Mouse (Mus musculus) kidney, postnatal 14 days (tissue): Measurements from ENCODE around the gene Gdap2.

Source experiments
- DNase-seq: peaks from one replicate; pipeline ENCODE4 v3.0.0; 2022; ENCODE audit warnings: mixed read lengths

Gdap2 gene

GRCm38 (mm10) chr3:100162315-100163105 lies at the start of gene Gdap2, which contains the start of gene Wdr3:
Gene Gdap2 (plus strand): TSS chr3:100162381.
Gene Wdr3 (minus strand): TSS chr3:100162407.
- DNase-seq, result peak; percentile 95

GRCm38 (mm10) chr3:100118681-100119080 lies 43.5 kb upstream of the Gdap2 start:
- no peak for DNase-seq

- DNase-seq, result no peak
These were observed 40.2 kb upstream of the Gdap2 start for GRCm38 (mm10) chr3:100121961-100122360.

- DNase-seq, result no peak
These were observed 39.7 kb upstream of the Gdap2 start for GRCm38 (mm10) chr3:100122445-100122844.

- no peak for DNase-seq
These were observed 1.3 kb upstream of the Gdap2 start for GRCm38 (mm10) chr3:100160682-100161445.

GRCm38 (mm10) chr3:100161665-100162314 lies 391 bp upstream of the Gdap2 start:
- DNase-seq, result no peak

- DNase-seq, result no peak
These were observed 1.4 kb downstream of the Gdap2 start for GRCm38 (mm10) chr3:100163556-100163955.

GRCm38 (mm10) chr3:100164991-100165390 lies 2.8 kb downstream of the Gdap2 start:
- DNase-seq, result no peak

- no peak for DNase-seq
These were observed 13.8 kb downstream of the Gdap2 start for GRCm38 (mm10) chr3:100176031-100176430.

- no peak for DNase-seq
These were observed 18.3 kb downstream of the Gdap2 start for GRCm38 (mm10) chr3:100180471-100180870.

GRCm38 (mm10) chr3:100189444-100189843 lies 27.3 kb downstream of the Gdap2 start:
- DNase-seq, result peak; percentile 80

- no peak for DNase-seq
These were observed 27.7 kb downstream of the Gdap2 start for GRCm38 (mm10) chr3:100189861-100190260.

GRCm38 (mm10) chr3:100194210-100194609 lies 32.0 kb downstream of the Gdap2 start:
- no peak for DNase-seq

- no peak for DNase-seq
These were observed 39.4 kb downstream of the Gdap2 start for GRCm38 (mm10) chr3:100201554-100201953.

GRCm38 (mm10) chr3:100206973-100207372 lies 44.8 kb downstream of the Gdap2 start:
- no peak for DNase-seq

- DNase-seq, result no peak
These were observed 53.3 kb downstream of the Gdap2 start for GRCm38 (mm10) chr3:100215469-100215868.

- no peak for DNase-seq
These were observed 63.3 kb downstream of the Gdap2 start for GRCm38 (mm10) chr3:100225326-100225959.

- no peak for DNase-seq
These were observed 65.3 kb downstream of the Gdap2 start for GRCm38 (mm10) chr3:100227509-100227908.

GRCm38 (mm10) chr3:100228981-100229380 lies 66.8 kb downstream of the Gdap2 start:
- DNase-seq, result peak; percentile 45

GRCm38 (mm10) chr3:100236725-100237436 lies 74.7 kb downstream of the Gdap2 start:
- no peak for DNase-seq

GRCm38 (mm10) chr3:100242230-100242629 lies 80.0 kb downstream of the Gdap2 start:
- DNase-seq, result peak; percentile 64

- DNase-seq, result no peak
These were observed 84.2 kb downstream of the Gdap2 start for GRCm38 (mm10) chr3:100246286-100246825.
